Mouse (Mus musculus) liver, embryonic 11.5 days (tissue): Measurements from ENCODE around the gene Krtap3-2. TPM values are rescaled to one million over a fixed set of nuclear protein-coding genes. Genes with fewer than 3 reads are reported as not detected.
"Not testable (repeated sequence)": the region's sequence is repeated elsewhere in the genome, so short reads cannot be mapped to it uniquely, and the experiment has no call there.

Source experiments
- ATAC-seq: fragments of 200-750 bp; cut with Nextera tagmentation; replicated peaks from 2 replicates; pipeline ENCODE4 v1.8.0; 2017; ENCODE audit warnings: moderate number of reproducible peaks, mild to moderate bottlenecking, moderate TSS enrichment, moderate library complexity; ENCODE audit not compliant: low FRiP score
- DNase-seq: peaks from one replicate; pipeline ENCODE4 v3.0.0-alpha.2; 2017; ENCODE audit warnings: low spot score
- H3K27ac ChIP-seq: fragments of 300-500 bp; sonication (generic); 2 replicates; pipeline ENCODE4 v1.5.1; 2014; ENCODE audit warnings: mild to moderate bottlenecking, low read depth, low read length, control low read depth
- H3K27me3 ChIP-seq: fragments of 300-500 bp; sonication (generic); replicated peaks from 2 replicates; pipeline ENCODE4 v1.6.1; 2014; ENCODE audit warnings: low read length, mixed read lengths; ENCODE audit not compliant: control insufficient read depth, insufficient read depth
- H3K36me3 ChIP-seq: fragments of 300-500 bp; sonication (generic); 2 replicates; pipeline ENCODE4 v1.6.1; 2014; ENCODE audit warnings: mild to moderate bottlenecking, low read length, moderate library complexity, mixed read lengths; ENCODE audit not compliant: control insufficient read depth, insufficient read depth
- H3K4me1 ChIP-seq: fragments of 300-500 bp; sonication (generic); replicated peaks from 2 replicates; pipeline ENCODE4 v1.6.1; 2014; ENCODE audit warnings: low read length, mixed read lengths; ENCODE audit not compliant: control insufficient read depth, insufficient read depth
- H3K4me2 ChIP-seq: fragments of 300-500 bp; sonication (generic); 2 replicates; pipeline ENCODE4 v1.6.1; 2014; ENCODE audit warnings: mild to moderate bottlenecking, control low read depth, moderate library complexity
- H3K4me3 ChIP-seq: fragments of 300-500 bp; sonication (generic); 2 replicates; pipeline ENCODE4 v1.5.1; 2014; ENCODE audit warnings: low read depth, low read length, control low read depth
- H3K9ac ChIP-seq: fragments of 300-500 bp; sonication (generic); 2 replicates; pipeline ENCODE4 v1.6.1; 2014; ENCODE audit warnings: low read depth, low read length, control low read depth
- H3K9me3 ChIP-seq: fragments of 300-500 bp; sonication (generic); 2 replicates; pipeline ENCODE4 v1.6.1; 2016; ENCODE audit warnings: low read length, inconsistent platforms, mixed read lengths; ENCODE audit not compliant: control insufficient read depth
- WGBS: fragments of 180-500 bp; shearing (Covaris S2); extraction: QIAGEN DNeasy Blood & Tissue Kit; methylation state at CpG from one replicate; pipeline ENCODE4 v1.1.7; 2014; 5-methylcytosine and 5-hydroxymethylcytosine counted together
- polyA plus RNA-seq: library from polyadenylated mRNA; unstranded; fragments of >200 nt; fragmentation: Nextera tagmentation; extraction: Ambion mirVana; gene quantifications from 2 replicates; pipeline ENCODE4 v1.2.1, GENCODE M21; 2014

The Krtap3-2 gene
- polyA plus RNA-seq = not detected in 2 replicates

- Histone ChIP-seq H3K4me1 (no peaks in the 10 kb centered on the region), H3K4me3 (no peak within 1 kb of the TSS), H3K9ac (no peak within 1 kb of the TSS), H3K4me2 (no peak within 1 kb of the TSS), H3K36me3 (no peaks in the 10 kb centered on the region), H3K27ac (no peak within 1 kb of the TSS), H3K9me3 (no peaks in the 10 kb centered on the region), H3K27me3 (no peaks in the 10 kb centered on the region)
- no peak for ATAC-seq
- no peak for DNase-seq
- 84% methylated on average over 2 of the region's 2 CpGs for WGBS
Measured at GRCm38 (mm10) chr11:99556753-99557152, at the start of gene Krtap3-2. Gene Krtap3-2, minus strand, starts transcription at chr11:99556853.

DNA sequence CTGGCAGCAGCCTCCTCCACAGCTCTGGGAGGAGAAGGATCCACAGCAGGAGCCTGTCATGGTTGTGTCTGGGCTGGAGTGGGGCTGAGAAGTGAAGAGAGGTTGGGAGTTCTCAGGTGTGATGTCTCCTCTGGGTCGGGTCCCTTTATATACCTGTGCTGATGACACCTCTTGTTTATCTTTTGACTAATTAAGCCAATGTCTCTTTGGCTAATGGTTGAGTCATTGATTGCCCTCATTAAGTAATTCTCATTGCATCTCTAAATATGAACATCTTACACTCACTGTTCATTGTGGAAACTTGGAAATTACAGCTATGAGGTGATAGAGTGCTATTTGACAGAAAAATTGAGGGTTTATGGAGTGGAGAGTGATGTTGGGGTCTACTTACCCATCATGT is 46.6 kb upstream of the Krtap3-2 start, which contains the start of gene Gm11938:
Gene Gm11938, minus strand, starts transcription at position 101 of the 400 bp plus-strand sequence.
- H3K9ac ChIP-seq, H3K36me3 ChIP-seq, ATAC-seq, H3K4me2 ChIP-seq, H3K27ac ChIP-seq, DNase-seq, H3K9me3 ChIP-seq, H3K4me3 ChIP-seq, H3K4me1 ChIP-seq, H3K27me3 ChIP-seq: not testable (repeated sequence)
- 33% methylated on average over 1 of the region's 1 CpGs for WGBS

GRCm38 (mm10) chr11:99597742-99598141 is 41.1 kb upstream of the Krtap3-2 start, which contains the start of gene Krtap9-3:
Gene Krtap9-3, minus strand, starts transcription at chr11:99598105.
- H3K9ac ChIP-seq, H3K9me3 ChIP-seq, H3K36me3 ChIP-seq, H3K27me3 ChIP-seq, DNase-seq, ATAC-seq, H3K4me2 ChIP-seq, H3K4me3 ChIP-seq, H3K4me1 ChIP-seq, H3K27ac ChIP-seq: not testable (repeated sequence)
- WGBS = 82% methylated on average over 6 of the region's 6 CpGs

GRCm38 (mm10) chr11:99590981-99591380 is 34.3 kb upstream of the Krtap3-2 start, which contains the start of gene Krtap1-3:
Gene Krtap1-3, minus strand, starts transcription at chr11:99591339.
- DNase-seq = no peak
- Histone ChIP-seq H3K4me1 (no peaks in the 10 kb centered on the region), H3K36me3 (no peaks in the 10 kb centered on the region), H3K9me3 (no peaks in the 10 kb centered on the region), H3K4me3 (no peak within 1 kb of the TSS), H3K4me2 (no peak within 1 kb of the TSS), H3K9ac (no peak within 1 kb of the TSS), H3K27ac (no peak within 1 kb of the TSS), H3K27me3 (no peaks in the 10 kb centered on the region)
- WGBS = 93% methylated on average over 6 of the region's 6 CpGs
- ATAC-seq = no peak

DNA sequence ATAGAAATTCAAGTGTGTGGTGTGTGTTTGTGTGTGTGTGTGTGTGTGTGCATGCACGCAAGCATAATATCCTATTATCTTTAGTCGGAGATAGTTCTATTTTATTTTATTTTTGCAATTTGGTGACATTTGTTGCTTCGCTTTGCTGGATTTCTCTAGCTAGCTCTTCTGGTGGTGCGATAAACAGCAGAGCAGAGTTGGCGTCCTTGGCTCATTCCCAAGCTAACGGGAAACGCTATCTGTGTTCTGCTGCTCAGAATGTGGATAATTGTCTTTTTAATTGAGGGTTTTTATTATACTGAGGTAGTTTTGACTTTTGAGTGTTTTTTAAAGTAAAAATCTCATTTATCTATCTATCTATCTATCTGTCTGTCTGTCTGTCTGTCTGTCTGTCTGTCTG is 28.4 kb upstream of the Krtap3-2 start:
- no peak for DNase-seq
- Histone ChIP-seq H3K36me3 (no peaks in the 10 kb centered on the region), H3K9ac (no peak overlapping the region), H3K27me3 (no peaks in the 10 kb centered on the region), H3K4me1 (no peaks in the 10 kb centered on the region), H3K4me3 (no peak overlapping the region), H3K9me3 (no peaks in the 10 kb centered on the region), H3K4me2 (no peak overlapping the region), H3K27ac (no peak overlapping the region)
- 80% methylated on average over 7 of the region's 7 CpGs for WGBS
- ATAC-seq = no peak

DNA sequence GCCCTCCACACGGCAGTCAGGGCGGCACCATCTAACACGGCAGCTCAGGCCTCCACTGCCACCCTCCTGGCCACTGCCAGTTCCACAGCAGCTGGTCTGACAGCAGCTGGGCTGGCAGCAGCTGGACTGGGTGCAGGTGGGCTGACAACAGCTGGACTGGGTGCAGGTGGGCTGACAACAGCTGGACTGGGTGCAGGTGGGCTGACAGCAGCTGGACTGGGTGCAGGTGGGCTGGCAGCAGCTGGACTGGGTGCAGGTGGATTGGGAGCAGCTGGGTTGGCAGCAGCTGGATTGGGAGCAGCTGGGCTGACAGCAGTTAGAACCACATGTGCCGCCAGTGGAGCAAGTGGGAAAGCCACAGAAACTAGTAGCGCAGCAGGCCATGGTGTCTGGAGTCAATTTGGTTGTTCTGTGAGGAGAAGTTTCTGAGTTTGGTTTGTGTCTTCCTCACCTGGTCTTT is 26.6 kb upstream of the Krtap3-2 start, which contains the start of gene Krtap1-4:
Gene Krtap1-4, minus strand, starts transcription at position 410 of the 460 bp plus-strand sequence.
- Histone ChIP-seq H3K4me1 (no peaks in the 10 kb centered on the region), H3K4me3 (no peak within 1 kb of the TSS), H3K27ac (no peak within 1 kb of the TSS), H3K36me3 (no peaks in the 10 kb centered on the region), H3K9ac (no peak within 1 kb of the TSS), H3K4me2 (no peak within 1 kb of the TSS), H3K27me3 (no peaks in the 10 kb centered on the region), H3K9me3 (no peaks in the 10 kb centered on the region)
- no peak for ATAC-seq
- 75% methylated on average over 5 of the region's 5 CpGs for WGBS
- no peak for DNase-seq

DNA sequence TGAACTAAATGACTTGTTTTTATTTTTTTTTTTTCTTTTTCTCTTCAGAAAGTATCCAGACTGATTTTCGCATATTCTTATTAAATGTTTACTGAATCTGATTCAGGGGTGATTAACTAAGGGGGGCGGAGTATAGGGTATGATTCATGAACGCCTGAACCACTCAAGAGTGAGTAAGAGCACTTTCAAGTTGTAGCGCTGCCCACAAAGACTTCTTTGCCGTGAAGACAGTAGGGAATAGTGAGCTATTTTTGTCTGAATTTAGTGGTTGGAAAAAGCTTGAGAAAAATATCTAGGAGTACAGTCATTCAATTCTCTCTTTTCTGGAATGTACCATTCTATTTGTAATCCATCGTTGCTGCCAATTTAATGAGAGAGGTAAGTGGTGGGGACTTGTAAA is 24.9 kb upstream of the Krtap3-2 start:
- H3K27me3 ChIP-seq = no peaks in the 10 kb centered on the region
- ATAC-seq (no peak), DNase-seq (no peak)
- H3K4me2 ChIP-seq = no peak overlapping the region
- H3K9ac ChIP-seq = no peak overlapping the region
- H3K27ac ChIP-seq = no peak overlapping the region
- no peaks in the 10 kb centered on the region for H3K9me3 ChIP-seq
- no peaks in the 10 kb centered on the region for H3K36me3 ChIP-seq
- H3K4me3 ChIP-seq = no peak overlapping the region
- no peaks in the 10 kb centered on the region for H3K4me1 ChIP-seq
- 80% methylated on average over 6 of the region's 6 CpGs for whole genome bisulfite sequencing

DNA sequence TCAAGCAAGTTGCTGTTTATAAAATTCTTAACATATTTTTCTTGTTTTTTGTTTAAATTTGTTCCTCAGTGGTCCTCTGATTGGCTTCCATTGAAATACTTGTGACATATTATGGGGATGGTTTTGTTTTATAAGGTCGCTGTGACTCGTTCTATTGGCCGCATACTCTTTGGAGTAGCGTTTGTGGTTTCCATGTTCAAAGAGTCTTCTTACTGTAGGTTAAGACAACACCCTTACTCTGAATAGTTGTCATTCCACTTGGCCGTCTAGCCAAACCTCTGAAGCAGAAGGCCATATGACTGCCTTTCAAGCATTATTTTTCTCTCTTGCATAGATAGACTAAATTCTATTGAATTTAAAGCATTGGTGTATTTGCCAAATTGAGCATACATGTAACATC is 24.4 kb upstream of the Krtap3-2 start:
- 86% methylated on average over 5 of the region's 5 CpGs for WGBS
- no peaks in the 10 kb centered on the region for H3K27me3 ChIP-seq
- H3K27ac ChIP-seq = no peak overlapping the region
- H3K4me2 ChIP-seq = no peak overlapping the region
- no peaks in the 10 kb centered on the region for H3K4me1 ChIP-seq
- no peak overlapping the region for H3K9ac ChIP-seq
- DNase-seq (no peak), ATAC-seq (no peak)
- no peak overlapping the region for H3K4me3 ChIP-seq
- H3K9me3 ChIP-seq = no peaks in the 10 kb centered on the region
- H3K36me3 ChIP-seq = no peaks in the 10 kb centered on the region

GRCm38 (mm10) chr11:99580636-99581035 is 24.0 kb upstream of the Krtap3-2 start, which contains the start of gene Krtap1-5:
Gene Krtap1-5, minus strand, starts transcription at chr11:99581016.
- Histone ChIP-seq H3K4me1 (no peaks in the 10 kb centered on the region), H3K27me3 (no peaks in the 10 kb centered on the region), H3K36me3 (no peaks in the 10 kb centered on the region), H3K9ac (no peak within 1 kb of the TSS), H3K4me3 (no peak within 1 kb of the TSS), H3K9me3 (no peaks in the 10 kb centered on the region), H3K4me2 (no peak within 1 kb of the TSS), H3K27ac (no peak within 1 kb of the TSS)
- WGBS = 89% methylated on average over 6 of the region's 6 CpGs
- ATAC-seq = no peak
- no peak for DNase-seq
